Mouse (Mus musculus) CD4-positive, CD25-positive, alpha-beta regulatory T cell, adult 9 weeks (primary cell): Measurements from ENCODE around the gene Oosp2. TPM values are rescaled to one million over a fixed set of nuclear protein-coding genes. Genes with fewer than 3 reads are reported as not detected.

Experiments
- polyA plus RNA-seq: library from polyadenylated mRNA; unstranded; fragments of 100-300 nt; shearing (Covaris generic); gene quantifications from one replicate; pipeline ENCODE4 v1.2.1, GENCODE M21; 2017

The Oosp2 gene
- polyA plus RNA-seq: not detected

DNA sequence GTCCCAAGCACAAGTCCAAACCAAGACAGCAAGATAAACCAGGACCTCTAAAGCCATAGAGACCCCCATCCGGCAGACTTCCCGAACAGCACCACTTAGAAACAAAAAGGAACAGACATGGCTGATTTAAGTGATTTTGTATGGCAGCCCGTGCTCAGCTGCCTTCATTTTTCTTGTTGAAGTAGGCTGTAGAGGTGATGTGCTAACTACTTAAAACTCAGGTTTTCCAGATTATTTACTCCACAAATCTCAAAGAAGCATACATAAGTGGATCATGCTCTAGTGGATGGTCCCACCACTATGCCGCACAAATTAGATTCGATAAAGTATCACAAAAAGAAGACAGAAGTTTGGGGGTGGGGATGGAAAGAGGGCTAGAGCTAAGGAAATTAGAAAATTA, at the start of gene Oosp2:
Oosp2 (minus strand) TSS at position 101 of the 400 bp plus-strand sequence.

DNA sequence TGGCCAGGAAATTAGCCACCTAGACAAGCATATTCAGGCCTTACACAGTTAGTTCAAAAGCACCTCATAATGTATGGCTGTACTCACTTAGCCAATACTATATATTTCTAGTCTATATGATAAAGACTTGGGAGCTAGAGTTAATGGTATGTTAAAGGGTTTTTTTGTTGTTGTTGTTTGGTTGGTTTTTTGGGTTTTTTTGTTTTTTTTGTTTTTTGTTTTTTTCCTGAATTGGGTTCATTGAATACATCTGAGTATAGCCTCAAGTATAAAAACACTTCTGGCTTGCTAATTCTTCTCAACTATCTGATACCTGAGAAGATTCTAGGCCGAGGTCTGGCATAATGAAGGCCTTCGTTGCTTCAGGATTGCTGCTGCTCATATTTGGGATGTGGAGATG, 36.4 kb upstream of the Oosp2 start, which contains the start of gene Oosp3:
Oosp3 (plus strand) TSS at position 301 of the 400 bp plus-strand sequence.

DNA sequence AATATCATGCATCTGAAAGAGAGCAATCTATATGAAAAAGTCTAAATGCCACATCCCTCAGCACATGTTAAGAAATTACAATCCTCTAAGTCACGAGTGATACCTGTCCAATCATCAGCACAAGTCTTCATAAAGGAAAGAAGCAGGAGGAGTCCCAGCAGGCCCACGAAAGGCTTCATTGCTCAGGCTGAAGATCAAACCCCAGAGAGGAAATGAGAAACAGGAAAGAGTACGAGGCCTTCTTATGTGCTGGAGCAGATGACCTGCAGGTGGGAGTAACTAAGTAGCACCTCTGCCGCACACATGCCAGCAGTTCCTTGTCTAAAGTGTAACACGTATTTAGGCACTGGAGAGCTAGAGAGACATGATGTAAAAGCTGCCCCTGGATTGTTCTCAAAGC, 30.5 kb upstream of the Oosp2 start, which contains the start of gene Oosp1:
Oosp1 (minus strand) TSS at position 312 of the 400 bp plus-strand sequence.

GRCm38 (mm10) chr19:11640732-11641131, 19.6 kb downstream of the Oosp2 start, which contains the start of gene Ms4a3:
Gene Ms4a3, minus strand, starts transcription at chr19:11640851.

GRCm38 (mm10) chr19:11623551-11623950, 36.8 kb downstream of the Oosp2 start, which contains the start of gene Ms4a2:
Gene Ms4a2, minus strand, starts transcription at chr19:11623719.

GRCm38 (mm10) chr19:11604603-11605002, 55.8 kb downstream of the Oosp2 start, which contains the start of gene Ms4a6d:
Gene Ms4a6d, minus strand, starts transcription at chr19:11604849.

Other genes starting within 250 kb of the Oosp2 start
- gene Ms4a4b, start 217.0 kb downstream of the Oosp2 start, polyA plus RNA-seq: 3,877 TPM
- gene Ms4a6c, start 191.2 kb downstream of the Oosp2 start, polyA plus RNA-seq: 18.1 TPM
- gene Gm8369, start 174.6 kb downstream of the Oosp2 start, polyA plus RNA-seq: 394 TPM
- 1,105 TPM for gene Ms4a6b, start 144.0 kb downstream of the Oosp2 start, polyA plus RNA-seq
- gene Ms4a4d, start 123.8 kb downstream of the Oosp2 start, polyA plus RNA-seq: 3.6 TPM
- gene Ms4a6d, start 55.7 kb downstream of the Oosp2 start, polyA plus RNA-seq: 11.4 TPM
- 0.11 TPM for gene Ms4a2, start 36.8 kb downstream of the Oosp2 start, polyA plus RNA-seq
- gene Ms4a3, start 19.7 kb downstream of the Oosp2 start, polyA plus RNA-seq: not detected
- 0.53 TPM for gene Oosp1, start 30.6 kb upstream of the Oosp2 start, polyA plus RNA-seq
- gene Oosp3, start 36.5 kb upstream of the Oosp2 start, polyA plus RNA-seq: not detected
- gene Gif, start 87.0 kb upstream of the Oosp2 start, polyA plus RNA-seq: not detected
- 50.3 TPM for gene Mrpl16, start 109.8 kb upstream of the Oosp2 start, polyA plus RNA-seq
- 2.5 TPM for gene Stx3, start 158.8 kb upstream of the Oosp2 start, polyA plus RNA-seq
- gene Olfr1417, start 178.7 kb upstream of the Oosp2 start, polyA plus RNA-seq: not detected
- not detected for gene Olfr1418, start 200.5 kb upstream of the Oosp2 start, polyA plus RNA-seq
- not detected for gene Olfr1419, start 214.5 kb upstream of the Oosp2 start, polyA plus RNA-seq
- not detected for gene Olfr1420, start 226.0 kb upstream of the Oosp2 start, polyA plus RNA-seq